Mouse (Mus musculus): Measurements from ENCODE around the gene Nxpe4. TPM values are rescaled to one million over a fixed set of nuclear protein-coding genes. Genes with fewer than 3 reads are reported as not detected.

Nxpe4 gene
- polyA plus RNA-seq, 1 experiment from 2014 or later, result 7.4 TPM

- H3K4me3 ChIP-seq (replicated peaks), result no peak overlapping the region
- no peaks in the 10 kb centered on the region for H3K27me3 ChIP-seq
- H3K4me2 ChIP-seq (replicated peaks), result no peak overlapping the region
- WGBS, result 45% methylated on average over 14 of the region's 14 CpGs
- no peak for ATAC-seq (ENCODE audit: insufficient number of reproducible peaks, low FRiP score, low TSS enrichment, low read depth)
- no peak overlapping the region for H3K9ac ChIP-seq
- H3K9me3 ChIP-seq (replicated peaks), result no peaks in the 10 kb centered on the region
- no peaks in the 10 kb centered on the region for H3K36me3 ChIP-seq
- no peaks in the 10 kb centered on the region for H3K4me1 ChIP-seq
- no peak overlapping the region for H3K27ac ChIP-seq (replicated peaks)
Measured at GRCm38 (mm10) chr9:48361815-48362631, 200.2 kb downstream of the Nxpe4 start.

GRCm38 (mm10) chr9:48362743-48363142, 200.9 kb downstream of the Nxpe4 start:
- H3K9ac ChIP-seq, result no peak overlapping the region
- no peaks in the 10 kb centered on the region for H3K27me3 ChIP-seq
- 62% methylated on average over 6 of the region's 6 CpGs for WGBS
- no peak overlapping the region for H3K27ac ChIP-seq (replicated peaks)
- H3K4me1 ChIP-seq, result no peaks in the 10 kb centered on the region
- no peak for ATAC-seq (ENCODE audit: insufficient number of reproducible peaks, low FRiP score, low TSS enrichment, low read depth)
- H3K36me3 ChIP-seq, result no peaks in the 10 kb centered on the region
- H3K9me3 ChIP-seq (replicated peaks), result no peaks in the 10 kb centered on the region
- H3K4me3 ChIP-seq (replicated peaks), result no peak overlapping the region
- no peak overlapping the region for H3K4me2 ChIP-seq (replicated peaks)

- Histone ChIP-seq H3K4me1 (no peaks in the 10 kb centered on the region), H3K4me3 (replicated peaks) (no peak overlapping the region), H3K9ac (no peak overlapping the region), H3K27ac (replicated peaks) (no peak overlapping the region), H3K36me3 (no peaks in the 10 kb centered on the region), H3K4me2 (replicated peaks) (no peak overlapping the region), H3K27me3 (no peaks in the 10 kb centered on the region), H3K9me3 (replicated peaks) (no peaks in the 10 kb centered on the region)
- ATAC-seq (ENCODE audit: insufficient number of reproducible peaks, low FRiP score, low TSS enrichment, low read depth), result no peak
- 61% methylated on average over 4 of the region's 4 CpGs for WGBS
Measured at GRCm38 (mm10) chr9:48373232-48373878, 211.5 kb downstream of the Nxpe4 start.

- H3K9me3 ChIP-seq (replicated peaks), result no peaks in the 10 kb centered on the region
- H3K27me3 ChIP-seq, result no peaks in the 10 kb centered on the region
- H3K27ac ChIP-seq (replicated peaks), result no peak overlapping the region
- no peaks in the 10 kb centered on the region for H3K4me1 ChIP-seq
- no peaks in the 10 kb centered on the region for H3K36me3 ChIP-seq
- no peak overlapping the region for H3K4me2 ChIP-seq (replicated peaks)
- no peak for ATAC-seq (ENCODE audit: insufficient number of reproducible peaks, low FRiP score, low TSS enrichment, low read depth)
- H3K4me3 ChIP-seq (replicated peaks), result no peak overlapping the region
- no peak overlapping the region for H3K9ac ChIP-seq
- 36% methylated on average over 2 of the region's 2 CpGs for WGBS
Measured at GRCm38 (mm10) chr9:48374357-48374756, 212.5 kb downstream of the Nxpe4 start.

- ATAC-seq (ENCODE audit: insufficient number of reproducible peaks, low FRiP score, low TSS enrichment, low read depth), result no peak
- no peak overlapping the region for H3K4me2 ChIP-seq (replicated peaks)
- no peaks in the 10 kb centered on the region for H3K4me1 ChIP-seq
- no peaks in the 10 kb centered on the region; the same call in 1 of the 2 replicates for H3K36me3 ChIP-seq
- WGBS, result 79% methylated on average over 4 of the region's 4 CpGs
- no peak overlapping the region for H3K27ac ChIP-seq (replicated peaks)
- H3K9me3 ChIP-seq (replicated peaks), result no peaks in the 10 kb centered on the region
- no peak overlapping the region for H3K9ac ChIP-seq
- no peaks in the 10 kb centered on the region for H3K27me3 ChIP-seq
- no peak overlapping the region for H3K4me3 ChIP-seq (replicated peaks)
Measured at GRCm38 (mm10) chr9:48388451-48388850, 226.6 kb downstream of the Nxpe4 start.

GRCm38 (mm10) chr9:48389983-48390382, 228.2 kb downstream of the Nxpe4 start:
- no peak overlapping the region for H3K27ac ChIP-seq (replicated peaks)
- H3K36me3 ChIP-seq, result no peaks in the 10 kb centered on the region; the same call in 1 of the 2 replicates
- H3K9me3 ChIP-seq (replicated peaks), result no peaks in the 10 kb centered on the region
- H3K4me1 ChIP-seq, result no peaks in the 10 kb centered on the region
- no peaks in the 10 kb centered on the region for H3K27me3 ChIP-seq
- no peak overlapping the region for H3K9ac ChIP-seq
- no peak overlapping the region for H3K4me3 ChIP-seq (replicated peaks)
- no peak for ATAC-seq (ENCODE audit: insufficient number of reproducible peaks, low FRiP score, low TSS enrichment, low read depth)
- H3K4me2 ChIP-seq (replicated peaks), result no peak overlapping the region
- 59% methylated on average over 3 of the region's 3 CpGs for WGBS

- Histone ChIP-seq H3K36me3 (no peaks in the 10 kb centered on the region), H3K27me3 (no peaks in the 10 kb centered on the region), H3K9ac (no peak overlapping the region), H3K9me3 (replicated peaks) (no peaks in the 10 kb centered on the region), H3K4me2 (replicated peaks) (no peak overlapping the region), H3K27ac (replicated peaks) (no peak overlapping the region), H3K4me3 (replicated peaks) (no peak overlapping the region), H3K4me1 (no peaks in the 10 kb centered on the region)
- no peak for ATAC-seq (ENCODE audit: insufficient number of reproducible peaks, low FRiP score, low TSS enrichment, low read depth)
- 92% methylated on average over 10 of the region's 10 CpGs for WGBS
Measured at GRCm38 (mm10) chr9:48403590-48404209, 241.9 kb downstream of the Nxpe4 start.

GRCm38 (mm10) chr9:48404687-48405086, 242.9 kb downstream of the Nxpe4 start:
- Histone ChIP-seq H3K9ac (no peak overlapping the region), H3K36me3 (no peaks in the 10 kb centered on the region), H3K4me3 (replicated peaks) (no peak overlapping the region), H3K4me1 (no peaks in the 10 kb centered on the region), H3K27me3 (no peaks in the 10 kb centered on the region), H3K27ac (replicated peaks) (no peak overlapping the region), H3K4me2 (replicated peaks) (no peak overlapping the region), H3K9me3 (replicated peaks) (no peaks in the 10 kb centered on the region)
- no peak for ATAC-seq (ENCODE audit: insufficient number of reproducible peaks, low FRiP score, low TSS enrichment, low read depth)
- 59% methylated on average over 3 of the region's 3 CpGs for WGBS

- Histone ChIP-seq H3K27me3 (no peaks in the 10 kb centered on the region), H3K36me3 (no peaks in the 10 kb centered on the region), H3K4me2 (replicated peaks) (no peak overlapping the region), H3K9me3 (replicated peaks) (no peaks in the 10 kb centered on the region), H3K4me3 (replicated peaks) (no peak overlapping the region), H3K27ac (replicated peaks) (no peak overlapping the region), H3K9ac (no peak overlapping the region), H3K4me1 (no peaks in the 10 kb centered on the region)
- 62% methylated on average over 10 of the region's 10 CpGs for WGBS
- ATAC-seq (ENCODE audit: insufficient number of reproducible peaks, low FRiP score, low TSS enrichment, low read depth), result no peak
Measured at GRCm38 (mm10) chr9:48407549-48408327, 245.9 kb downstream of the Nxpe4 start.

- H3K9ac ChIP-seq, result no peak overlapping the region
- ATAC-seq (ENCODE audit: insufficient number of reproducible peaks, low FRiP score, low TSS enrichment, low read depth), result no peak
- H3K4me2 ChIP-seq (replicated peaks), result no peak overlapping the region
- H3K9me3 ChIP-seq (replicated peaks), result no peaks in the 10 kb centered on the region
- no peaks in the 10 kb centered on the region for H3K36me3 ChIP-seq
- H3K27me3 ChIP-seq, result no peaks in the 10 kb centered on the region
- H3K4me1 ChIP-seq, result no peaks in the 10 kb centered on the region
- 70% methylated on average over 6 of the region's 6 CpGs for WGBS
- no peak overlapping the region for H3K27ac ChIP-seq (replicated peaks)
- no peak overlapping the region for H3K4me3 ChIP-seq (replicated peaks)
Measured at GRCm38 (mm10) chr9:48410217-48411035, 248.6 kb downstream of the Nxpe4 start.
